Comparison of ENCODE assay signal across 8 mouse cellular contexts in genomic region chr4:98444437-98445139, GRCm38 (mm10). TPM values are rescaled to one million over a fixed set of nuclear protein-coding genes. Genes with fewer than 3 reads are reported as not detected.
DNase-seq lines count a peak whose midpoint lies in the region; ATAC-seq and TF ChIP-seq lines count a peak whose summit lies in the region.

No protein-coding gene starts in this region.

- H3K27ac ChIP-seq in MEL (ENCODE audit: control insufficient read depth, low read depth, low read length), result no peak overlapping the region

- TF ChIP-seq RAD21 in MEL (IDR thresholded peaks at IDR 0.05; ENCODE audit: low read depth, low read length), result peak; percentile 75

- H3K79me2 ChIP-seq in MEL (ENCODE audit: control insufficient read depth, insufficient read depth, low read length, poor library complexity), result no peaks in the 10 kb centered on the region

- no peak overlapping the region for H3K9ac ChIP-seq in MEL (ENCODE audit: control insufficient read depth, low read depth, low read length, poor library complexity, severe bottlenecking)

- no peak for TF ChIP-seq POLR2A in MEL (IDR thresholded peaks at IDR 0.05; ENCODE audit: control insufficient read depth in 1 of 2, insufficient read depth in 1 of 2, low read depth in 1 of 2, low read length in 2 of 2, poor library complexity in 1 of 2)

- peak; percentile 13 to 76 for DNase-seq in adrenal gland, adult (ENCODE audit: inconsistent age in 2 of 2, low spot score in 1 of 2)
- no peak for DNase-seq in adrenal gland, adult 8-10 months
- peak; percentile 35 for DNase-seq in MEL (ENCODE audit: low read depth, low spot score)
- peak; percentile 53 to 76 for DNase-seq in cerebellum, postnatal 4 days (ENCODE audit: low spot score in 2 of 2)
- peak; percentile 55 for DNase-seq in kidney, postnatal 14 days
- DNase-seq in lung, postnatal 25 days (ENCODE audit: low spot score), result peak; percentile 29
- DNase-seq in right cerebral cortex, postnatal 10 days (ENCODE audit: low spot score in 2 of 2), result peak; percentile 63 to 81

- H3K27me3 ChIP-seq in MEL (ENCODE audit: control insufficient read depth in 1 of 2, insufficient read depth in 2 of 2, low read length in 2 of 2), result peaks cover 0 to 6% of the 10 kb centered on the region in 2 experiments

- H3K9me3 ChIP-seq in MEL (replicated peaks; ENCODE audit: insufficient read depth, low read length), result no peaks in the 10 kb centered on the region

- H3K4me1 ChIP-seq in MEL (ENCODE audit: control insufficient read depth in 1 of 2, insufficient read depth in 2 of 2, low read length in 2 of 2), result no peaks in the 10 kb centered on the region

- no peak for TF ChIP-seq EP300 in MEL (IDR thresholded peaks at IDR 0.05; ENCODE audit: low read depth in 1 of 2, low read length in 2 of 2)

- TF ChIP-seq CTCF in MEL (IDR thresholded peaks at IDR 0.05 in 2 of 3, conservative IDR thresholded peaks at IDR 0.05 in 1 of 3; ENCODE audit: control insufficient read depth in 1 of 3, insufficient read depth in 1 of 3, low read depth in 2 of 3, low read length in 3 of 3, poor library complexity in 1 of 3, severe bottlenecking in 1 of 3), result peak; percentile 15 to 62 (median 56); a peak in 5 of 6 replicates

- ATAC-seq in granulocyte monocyte progenitor cell, adult 5-6 weeks (replicated peaks; ENCODE audit: poor library complexity, severe bottlenecking), result peak; percentile 82

- no peak overlapping the region for H3K4me3 ChIP-seq in MEL (ENCODE audit: control insufficient read depth in 1 of 2, insufficient read depth in 1 of 2, low read depth in 2 of 2, low read length in 2 of 2)

- H3K36me3 ChIP-seq in MEL (ENCODE audit: control insufficient read depth in 1 of 2, insufficient read depth in 2 of 2, low read length in 2 of 2), result no peaks in the 10 kb centered on the region

TF ChIP-seq in MEL, 35 proteins besides CTCF, POLR2A, EP300 and RAD21:
- no peak for TF ChIP-seq USF2 (IDR thresholded peaks at IDR 0.05; ENCODE audit: borderline replicate concordance in 1 of 2, insufficient read depth in 1 of 2, low read depth in 1 of 2, low read length in 2 of 2)
- TF ChIP-seq ZC3H11A (IDR thresholded peaks at IDR 0.05; ENCODE audit: low read depth, low read length), result peak; percentile 38; the same call in 1 of the 2 replicates
- peak; percentile 80 for TF ChIP-seq SMC3 (IDR thresholded peaks at IDR 0.05; ENCODE audit: low read depth, low read length)
- TF ChIP-seq JUND (IDR thresholded peaks at IDR 0.05; ENCODE audit: low read depth, low read length), result no peak

RNA-seq across cellular contexts. Expression of gene Patj, which starts 49.0 kb away (rescaled TPM):
- 10 to 100 TPM in 1 of 4 experiments, 1 to 10 TPM in 3; 3.6 to 10.3 (median 6.5) TPM for total RNA-seq in adrenal gland, adult 8-10 months (2022)
- 0.39 and 0.46 TPM in 2 replicates for total RNA-seq in MEL (2012; rRNA removed)
- under 1 TPM in 1 of 2 experiments, not detected in 1; 0.19 TPM for polyA plus RNA-seq in MEL (2012; ENCODE audit: insufficient read depth in 1 of 2, insufficient read length in 2 of 2, low read depth in 1 of 2, low replicate concordance in 2 of 2, missing spikeins in 1 of 2)
- total RNA-seq in granulocyte monocyte progenitor cell, adult 5-6 weeks (2014; fragmentation: Nextera tagmentation), result 3.7 TPM in 1 of 2 replicates, not detected in the other
- total RNA-seq in granulocyte monocyte progenitor cell, adult 5-6 weeks (2017), result 0.69 and 4.7 TPM in 2 replicates
